Mouse (Mus musculus): Measurements from ENCODE around the gene Bbx.

- TF ChIP-seq CTCF (IDR thresholded peaks at IDR 0.05) (no peak), POLR2A (IDR thresholded peaks at IDR 0.05; ENCODE audit: insufficient read depth, low read depth, low read length) (no peak), EP300 (IDR thresholded peaks at IDR 0.05; ENCODE audit: insufficient read depth, low read depth, low read length) (no peak)
Measured at GRCm38 (mm10) chr16:50371460-50371859, 60.7 kb downstream of the Bbx start.
